Mouse (Mus musculus): ENCODE measurements around the gene Fam124a. TPM values are rescaled to one million over a fixed set of nuclear protein-coding genes. Genes with fewer than 3 reads are reported as not detected.
"Not testable (repeated sequence)": the region's sequence is repeated elsewhere in the genome, so short reads cannot be mapped to it uniquely, and the experiment has no call there.

The Fam124a gene
- polyA plus RNA-seq, 1 experiment from 2014 or later, result 3.2 TPM

GRCm38 (mm10) chr14:62553786-62554185, 1.8 kb upstream of the Fam124a start:
- TF ChIP-seq CTCF (IDR thresholded peaks at IDR 0.05; ENCODE audit: low read depth) (no peak), EP300 (IDR thresholded peaks at IDR 0.05; ENCODE audit: low read depth) (no peak)
- no peak overlapping the region for H3K9ac ChIP-seq (replicated peaks)
- DNase-seq, result no peak
- no peaks in the 10 kb centered on the region for H3K36me3 ChIP-seq (replicated peaks; ENCODE audit: insufficient read depth, low read length)
- H3K27ac ChIP-seq (ENCODE audit: low read depth), result no peak overlapping the region
- 72% methylated on average over 5 of the region's 5 CpGs for WGBS (ENCODE audit: insufficient replicate concordance)
- no peaks in the 10 kb centered on the region for H3K9me3 ChIP-seq (ENCODE audit: low read length)
- peaks cover 27% of the 10 kb centered on the region for H3K27me3 ChIP-seq (ENCODE audit: insufficient read depth, low read length)
- no peak overlapping the region for H3K4me2 ChIP-seq (ENCODE audit: low read depth, low read length)
- 0 out of 2 replicates have a peak, but pooled peaks cover 9% of the 10 kb centered on the region for H3K4me1 ChIP-seq (ENCODE audit: insufficient read depth)
- no peak overlapping the region for H3K4me3 ChIP-seq (ENCODE audit: low read depth, low read length)
- ATAC-seq, result no peak

GRCm38 (mm10) chr14:62555840-62556810, 588 bp downstream of the Fam124a start:
- peaks cover 27% of the 10 kb centered on the region for H3K27me3 ChIP-seq (ENCODE audit: insufficient read depth, low read length)
- peak overlapping the region; percentile 59 for H3K9ac ChIP-seq (replicated peaks)
- peak overlapping the region; percentile 53 for H3K4me3 ChIP-seq (ENCODE audit: low read depth, low read length)
- TF ChIP-seq CTCF (IDR thresholded peaks at IDR 0.05; ENCODE audit: low read depth) (0 out of 2 replicates have a peak, but pooled peaks have one; percentile 1), EP300 (IDR thresholded peaks at IDR 0.05; ENCODE audit: low read depth) (no peak)
- 0 out of 2 replicates have a peak, but pooled peaks cover 9% of the 10 kb centered on the region for H3K4me1 ChIP-seq (ENCODE audit: insufficient read depth)
- DNase-seq (no peak), ATAC-seq (no peak; the same call in 1 of the 2 replicates)
- H3K9me3 ChIP-seq (ENCODE audit: low read length), result no peaks in the 10 kb centered on the region
- H3K4me2 ChIP-seq (ENCODE audit: low read depth, low read length), result peak overlapping the region; percentile 79
- WGBS (ENCODE audit: insufficient replicate concordance), result 14% methylated on average over 34 of the region's 38 CpGs
- H3K36me3 ChIP-seq (replicated peaks; ENCODE audit: insufficient read depth, low read length), result no peaks in the 10 kb centered on the region
- H3K27ac ChIP-seq (ENCODE audit: low read depth), result peak overlapping the region; percentile 69

- peaks cover 27% of the 10 kb centered on the region for H3K27me3 ChIP-seq (ENCODE audit: insufficient read depth, low read length)
- TF ChIP-seq CTCF (IDR thresholded peaks at IDR 0.05; ENCODE audit: low read depth) (no peak), EP300 (IDR thresholded peaks at IDR 0.05; ENCODE audit: low read depth) (no peak)
- no peak overlapping the region for H3K9ac ChIP-seq (replicated peaks)
- H3K4me2 ChIP-seq (ENCODE audit: low read depth, low read length), result no peak overlapping the region
- no peak for ATAC-seq
- H3K9me3 ChIP-seq (ENCODE audit: low read length), result no peaks in the 10 kb centered on the region
- H3K4me1 ChIP-seq (ENCODE audit: insufficient read depth), result 0 out of 2 replicates have a peak, but pooled peaks cover 9% of the 10 kb centered on the region
- 65% methylated on average over 3 of the region's 3 CpGs for WGBS (ENCODE audit: insufficient replicate concordance)
- no peak overlapping the region for H3K27ac ChIP-seq (ENCODE audit: low read depth)
- H3K36me3 ChIP-seq (replicated peaks; ENCODE audit: insufficient read depth, low read length), result no peaks in the 10 kb centered on the region
- DNase-seq, result no peak
- H3K4me3 ChIP-seq (ENCODE audit: low read depth, low read length), result no peak overlapping the region
Observed at GRCm38 (mm10) chr14:62557111-62557510, 1.6 kb downstream of the Fam124a start.

- Histone ChIP-seq H3K9me3 (ENCODE audit: low read length) (no peaks in the 10 kb centered on the region), H3K27ac (ENCODE audit: low read depth) (no peak overlapping the region), H3K27me3 (ENCODE audit: insufficient read depth, low read length) (no peaks in the 10 kb centered on the region), H3K36me3 (replicated peaks; ENCODE audit: insufficient read depth, low read length) (no peaks in the 10 kb centered on the region), H3K4me1 (ENCODE audit: insufficient read depth) (no peaks in the 10 kb centered on the region), H3K9ac (replicated peaks) (no peak overlapping the region), H3K4me3 (ENCODE audit: low read depth, low read length) (no peak overlapping the region), H3K4me2 (ENCODE audit: low read depth, low read length) (no peak overlapping the region)
- 59% methylated on average over 17 of the region's 17 CpGs for whole genome bisulfite sequencing (ENCODE audit: insufficient replicate concordance)
- TF ChIP-seq CTCF (IDR thresholded peaks at IDR 0.05; ENCODE audit: low read depth), result no peak
- no peak for TF ChIP-seq EP300 (IDR thresholded peaks at IDR 0.05; ENCODE audit: low read depth)
- DNase-seq (no peak), ATAC-seq (no peak)
Observed at GRCm38 (mm10) chr14:62561875-62562748, 6.6 kb downstream of the Fam124a start.

- Histone ChIP-seq H3K4me3 (ENCODE audit: low read depth, low read length) (no peak overlapping the region), H3K36me3 (replicated peaks; ENCODE audit: insufficient read depth, low read length) (no peaks in the 10 kb centered on the region), H3K4me1 (ENCODE audit: insufficient read depth) (no peaks in the 10 kb centered on the region), H3K27ac (ENCODE audit: low read depth) (no peak overlapping the region), H3K9ac (replicated peaks) (no peak overlapping the region), H3K4me2 (ENCODE audit: low read depth, low read length) (no peak overlapping the region), H3K27me3 (ENCODE audit: insufficient read depth, low read length) (no peaks in the 10 kb centered on the region), H3K9me3 (ENCODE audit: low read length) (no peaks in the 10 kb centered on the region)
- ATAC-seq (no peak), DNase-seq (no peak)
- 79% methylated on average over 7 of the region's 7 CpGs for WGBS (ENCODE audit: insufficient replicate concordance)
- no peak for TF ChIP-seq EP300 (IDR thresholded peaks at IDR 0.05; ENCODE audit: low read depth)
- TF ChIP-seq CTCF (IDR thresholded peaks at IDR 0.05; ENCODE audit: low read depth), result no peak
Observed at GRCm38 (mm10) chr14:62563679-62564078, 8.1 kb downstream of the Fam124a start.

GRCm38 (mm10) chr14:62566821-62567220, 11.3 kb downstream of the Fam124a start, which contains the start of gene Gm4131:
TSS of gene Gm4131 (minus strand) at chr14:62566921.
- not testable (repeated sequence) for H3K4me1 ChIP-seq (ENCODE audit: insufficient read depth); ATAC-seq; DNase-seq; H3K27me3 ChIP-seq (ENCODE audit: insufficient read depth, low read length); H3K9ac ChIP-seq (replicated peaks); H3K9me3 ChIP-seq (ENCODE audit: low read length); H3K36me3 ChIP-seq (replicated peaks; ENCODE audit: insufficient read depth, low read length); H3K4me3 ChIP-seq (ENCODE audit: low read depth, low read length); H3K4me2 ChIP-seq (ENCODE audit: low read depth, low read length); H3K27ac ChIP-seq (ENCODE audit: low read depth)
- WGBS (ENCODE audit: insufficient replicate concordance), result 77% methylated on average over 9 of the region's 9 CpGs

Measured in liver, postnatal 0 days (tissue).